Mouse (Mus musculus) brain, embryonic 14.5 days (tissue): ENCODE measurements at regions not wholly inside any gene's neighbourhood (a gene's known extent, or its start where the extent isn't known, plus 50 kb on each side); places are given as distances from the start of the nearest gene placed in this dataset.

ENCODE experiments used
- CTCF ChIP-seq: fragments of 200-500 bp; IDR thresholded peaks from 2 replicates; pipeline ENCODE4 v1.5.1; 2012; ENCODE audit warnings: inconsistent platforms, mild to moderate bottlenecking, moderate library complexity, borderline replicate concordance; ENCODE audit not compliant: insufficient read depth, insufficient read length; ENCODE audit errors: extremely low read depth
- POLR2A ChIP-seq: fragments of 200-500 bp; IDR thresholded peaks from 2 replicates; pipeline ENCODE4 v1.6.1; 2012; ENCODE audit warnings: mild to moderate bottlenecking, inconsistent platforms, borderline replicate concordance; ENCODE audit not compliant: poor library complexity, insufficient read depth, insufficient read length, severe bottlenecking; ENCODE audit errors: extremely low read depth

GRCm38 (mm10) chr2:43404163-43404967 is 150.8 kb upstream of the Kynu start:
- TF ChIP-seq POLR2A (no peak), CTCF (no peak)
